ENCODE assay signal across 9 mouse cellular contexts in the genomic region with DNA sequence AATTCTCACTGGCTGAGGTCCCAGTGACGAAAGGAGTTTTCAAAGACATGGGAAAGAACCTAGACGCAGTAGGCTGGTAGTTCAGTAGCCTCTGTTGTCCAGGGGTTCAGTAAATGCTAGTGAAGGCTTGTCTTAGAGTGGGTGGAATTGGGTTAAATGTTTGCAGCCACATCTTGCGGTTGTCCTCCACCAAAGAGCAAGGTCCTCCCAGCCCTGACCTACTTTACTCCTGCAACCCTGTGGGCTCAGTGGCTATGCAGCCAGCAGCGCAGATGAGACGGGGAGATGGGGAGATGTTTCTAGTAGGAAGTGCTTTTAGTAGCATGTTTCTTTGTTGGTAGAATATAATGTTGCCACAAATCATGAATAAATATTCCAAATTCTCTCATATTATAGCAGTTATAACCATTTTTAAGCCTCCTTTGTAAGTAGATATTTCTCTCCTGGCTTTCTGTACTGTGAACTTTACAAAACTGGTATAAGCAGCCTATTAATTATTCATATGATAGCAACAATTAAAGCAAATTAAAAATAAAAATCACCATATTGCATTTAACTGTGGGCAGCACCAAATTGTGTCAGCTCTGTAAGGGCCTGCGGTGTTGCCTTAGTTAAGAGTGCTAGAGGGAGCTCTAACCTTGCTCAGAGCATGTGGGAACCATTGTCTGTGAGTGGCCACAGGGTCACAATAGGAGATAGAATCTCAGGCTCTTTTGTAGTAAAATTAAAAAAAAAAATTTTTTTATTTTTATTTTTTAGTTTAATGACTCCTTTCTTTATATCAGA.
DNase-seq lines count a peak whose midpoint lies in the region; ATAC-seq and TF ChIP-seq lines count a peak whose summit lies in the region.
"Had no signal": no experiment of that assay in that cellular context is flagged by ENCODE, and none has a peak within 500 bp of the region (broad histone marks: within the 10 kb centered on the region; RNA-seq: fewer than 3 reads in every experiment).

No protein-coding gene starts in this region.

- H3K36me3 ChIP-seq in embryonic facial prominence, embryonic 11.5 days (replicated peaks; ENCODE audit: control insufficient read depth, insufficient read depth, low read depth, low read length), result no peaks in the 10 kb centered on the region
- no peaks in the 10 kb centered on the region for H3K36me3 ChIP-seq in embryonic facial prominence, embryonic 10.5 days (replicated peaks)
- H3K36me3 ChIP-seq in lung, postnatal 0 days (ENCODE audit: insufficient read depth, low read length), result no peaks in the 10 kb centered on the region

- H3K4me3 ChIP-seq in embryonic facial prominence, embryonic 11.5 days (ENCODE audit: low read depth, low read length), result no peak overlapping the region
- H3K4me3 ChIP-seq in embryonic facial prominence, embryonic 10.5 days, result no peak overlapping the region
- no peak overlapping the region for H3K4me3 ChIP-seq in lung, postnatal 0 days (ENCODE audit: low read depth, low read length)
- H3K4me3 ChIP-seq in lung, adult 2 months (replicated peaks; ENCODE audit: extremely low read depth, low read depth, low read length), result no peak overlapping the region

- TF ChIP-seq EP300 in lung, postnatal 0 days (IDR thresholded peaks at IDR 0.05), result no peak

- no peaks in the 10 kb centered on the region for H3K9me3 ChIP-seq in embryonic facial prominence, embryonic 11.5 days (replicated peaks; ENCODE audit: control insufficient read depth, low read length)
- H3K9me3 ChIP-seq in embryonic facial prominence, embryonic 10.5 days, result no peaks in the 10 kb centered on the region
- no peaks in the 10 kb centered on the region for H3K9me3 ChIP-seq in lung, postnatal 0 days (ENCODE audit: low read length)

- H3K27me3 ChIP-seq in embryonic facial prominence, embryonic 11.5 days (ENCODE audit: control insufficient read depth, insufficient read depth, low read length), result no peaks in the 10 kb centered on the region
- no peaks in the 10 kb centered on the region for H3K27me3 ChIP-seq in embryonic facial prominence, embryonic 10.5 days (replicated peaks; ENCODE audit: low read depth, poor library complexity, severe bottlenecking)
- H3K27me3 ChIP-seq in lung, postnatal 0 days (replicated peaks; ENCODE audit: insufficient read depth, low read length), result no peaks in the 10 kb centered on the region

- WGBS in embryonic facial prominence, embryonic 11.5 days, result 87% methylated on average over 6 of the region's 6 CpGs
- 88% methylated on average over 6 of the region's 6 CpGs for WGBS in embryonic facial prominence, embryonic 10.5 days
- WGBS in lung, postnatal 0 days, result 90% methylated on average over 6 of the region's 6 CpGs
- 85% methylated on average over 6 of the region's 6 CpGs for WGBS in lung, adult 2 months

- H3K4me2 ChIP-seq in embryonic facial prominence, embryonic 11.5 days (ENCODE audit: low read depth, low read length), result no peak overlapping the region
- no peak overlapping the region for H3K4me2 ChIP-seq in lung, postnatal 0 days (replicated peaks; ENCODE audit: low read depth, low read length)

- H3K4me1 ChIP-seq in embryonic facial prominence, embryonic 11.5 days (ENCODE audit: control insufficient read depth, insufficient read depth, low read length), result no peaks in the 10 kb centered on the region
- no peaks in the 10 kb centered on the region for H3K4me1 ChIP-seq in embryonic facial prominence, embryonic 10.5 days
- no peaks in the 10 kb centered on the region for H3K4me1 ChIP-seq in lung, postnatal 0 days (ENCODE audit: insufficient read depth, low read depth, low read length)
- no peaks in the 10 kb centered on the region for H3K4me1 ChIP-seq in lung, adult 2 months (ENCODE audit: control insufficient read depth, insufficient read depth, low read length)

- ATAC-seq in embryonic facial prominence, embryonic 11.5 days (replicated peaks; ENCODE audit: insufficient number of reproducible peaks, low FRiP score, low TSS enrichment, low read depth), result no peak
- no peak for ATAC-seq in lung, postnatal 0 days
- peak; percentile 75 for ATAC-seq in megakaryocyte progenitor cell, adult 5-6 weeks (replicated peaks; ENCODE audit: poor library complexity)
- ATAC-seq: intestine, embryonic 16.5 days had no signal

- DNase-seq in embryonic facial prominence, embryonic 11.5 days (ENCODE audit: low spot score), result peak; percentile 18
- DNase-seq in embryonic facial prominence, embryonic 10.5 days (ENCODE audit: low spot score), result no peak
- peak; percentile 16 for DNase-seq in lung, postnatal 0 days (ENCODE audit: low spot score)
- DNase-seq in lung, adult 2 months, result no peak
- DNase-seq in adrenal gland, adult 2 months, result peak; percentile 84
- no peak for DNase-seq in testis, postnatal 10 days (ENCODE audit: low spot score)
- no peak for DNase-seq in kidney, postnatal 14 days

- no peak for TF ChIP-seq POLR2A in lung, adult 2 months (IDR thresholded peaks at IDR 0.05; ENCODE audit: borderline replicate concordance, extremely low read depth, low read depth, low read length)

- TF ChIP-seq CTCF in lung, postnatal 0 days (IDR thresholded peaks at IDR 0.05), result peak; percentile 51
- no peak for TF ChIP-seq CTCF in lung, adult 2 months (IDR thresholded peaks at IDR 0.05; ENCODE audit: insufficient read depth, low read length)

- H3K9ac ChIP-seq in embryonic facial prominence, embryonic 11.5 days (replicated peaks; ENCODE audit: low read length), result no peak overlapping the region
- no peak overlapping the region for H3K9ac ChIP-seq in lung, postnatal 0 days (replicated peaks; ENCODE audit: low read depth)

- no peak overlapping the region for H3K27ac ChIP-seq in embryonic facial prominence, embryonic 11.5 days (replicated peaks; ENCODE audit: low read depth, low read length)
- H3K27ac ChIP-seq in embryonic facial prominence, embryonic 10.5 days (replicated peaks), result no peak overlapping the region
- no peak overlapping the region for H3K27ac ChIP-seq in lung, postnatal 0 days (ENCODE audit: low read length)

Comparison
In these comparisons a context has a peak if more than half of its experiments do, and no peak if none do; other contexts are left out.
1. DNase-seq: peak in embryonic facial prominence, embryonic 11.5 days (single experiment), lung, postnatal 0 days (single experiment) and adrenal gland, adult 2 months (single experiment); none in embryonic facial prominence, embryonic 10.5 days (single experiment), lung, adult 2 months (single experiment), testis, postnatal 10 days (single experiment) and kidney, postnatal 14 days (single experiment).